Mouse (Mus musculus): ENCODE results near the gene Adamts6. TPM values are rescaled to one million over a fixed set of nuclear protein-coding genes. Genes with fewer than 3 reads are reported as not detected.

Adamts6 gene
- polyA plus RNA-seq, 1 experiment from 2014 or later: 2.7 TPM

- no peaks in the 10 kb centered on the region for H3K27me3 ChIP-seq (ENCODE audit: poor library complexity, severe bottlenecking)
- no peaks in the 10 kb centered on the region for H3K4me1 ChIP-seq
- no peak overlapping the region for H3K4me3 ChIP-seq
- H3K36me3 ChIP-seq (replicated peaks): no peaks in the 10 kb centered on the region
- no peak overlapping the region for H3K27ac ChIP-seq
- no peak for DNase-seq (ENCODE audit: extremely low spot score, low spot score)
- WGBS: 91% methylated on average over 8 of the region's 8 CpGs
- H3K9me3 ChIP-seq: no peaks in the 10 kb centered on the region
Observed at GRCm38 (mm10) chr13:104393427-104394356, 106.1 kb downstream of the Adamts6 start.

DNA sequence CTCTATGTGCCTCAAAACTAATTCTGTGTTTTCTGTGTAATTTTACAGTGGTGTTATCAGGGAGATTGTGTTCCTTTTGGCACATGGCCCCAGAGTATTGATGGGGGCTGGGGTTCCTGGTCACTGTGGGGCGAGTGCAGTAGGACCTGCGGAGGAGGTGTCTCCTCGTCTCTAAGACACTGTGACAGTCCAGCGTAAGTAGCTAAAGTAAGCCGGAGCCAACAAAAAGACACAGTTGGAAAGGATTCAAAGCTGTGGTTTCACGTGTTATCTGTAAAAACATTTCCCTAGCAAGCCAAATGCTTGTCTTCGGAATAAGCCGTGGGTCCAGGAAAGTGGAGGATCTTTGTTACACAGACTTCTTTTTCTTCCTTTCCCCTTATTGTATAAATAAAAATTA is 110.2 kb downstream of the Adamts6 start:
- H3K27ac ChIP-seq: no peak overlapping the region
- H3K4me3 ChIP-seq: no peak overlapping the region
- peaks cover 7% of the 10 kb centered on the region; the same call in 1 of the 2 replicates for H3K36me3 ChIP-seq (replicated peaks)
- H3K9me3 ChIP-seq: no peaks in the 10 kb centered on the region
- DNase-seq (ENCODE audit: extremely low spot score, low spot score): no peak
- no peaks in the 10 kb centered on the region for H3K4me1 ChIP-seq
- no peaks in the 10 kb centered on the region for H3K27me3 ChIP-seq (ENCODE audit: poor library complexity, severe bottlenecking)
- WGBS: 72% methylated on average over 8 of the region's 8 CpGs

DNA sequence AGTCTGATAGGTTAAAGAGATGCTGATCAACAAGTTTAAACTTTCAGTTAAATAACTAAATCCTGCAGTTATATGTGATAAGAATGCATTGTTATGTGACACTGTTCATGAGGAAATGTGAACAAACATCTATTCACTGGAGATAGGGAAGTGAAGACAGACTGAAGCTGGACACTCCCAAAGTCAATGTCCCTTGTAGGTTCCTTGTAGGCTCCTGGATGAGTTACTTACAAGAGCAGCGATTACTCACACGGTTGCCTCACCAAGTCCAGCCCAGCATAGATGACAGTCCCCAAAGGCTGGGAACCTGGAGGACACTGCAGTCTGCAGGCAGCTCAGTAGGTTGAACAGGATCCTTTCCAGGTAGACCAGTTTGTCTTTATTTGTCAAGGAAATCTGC is 145.1 kb downstream of the Adamts6 start:
- Histone ChIP-seq H3K4me3 (no peak overlapping the region), H3K9me3 (no peaks in the 10 kb centered on the region), H3K4me1 (no peaks in the 10 kb centered on the region), H3K27me3 (ENCODE audit: poor library complexity, severe bottlenecking) (no peaks in the 10 kb centered on the region), H3K36me3 (replicated peaks) (no peaks in the 10 kb centered on the region), H3K27ac (no peak overlapping the region)
- 88% methylated on average over 2 of the region's 2 CpGs for WGBS
- DNase-seq (ENCODE audit: extremely low spot score, low spot score): no peak

- 89% methylated on average over 7 of the region's 7 CpGs for WGBS
- Histone ChIP-seq H3K27ac (no peak overlapping the region), H3K9me3 (no peaks in the 10 kb centered on the region), H3K36me3 (replicated peaks) (peaks cover 21% of the 10 kb centered on the region), H3K4me3 (no peak overlapping the region), H3K4me1 (no peaks in the 10 kb centered on the region), H3K27me3 (ENCODE audit: poor library complexity, severe bottlenecking) (no peaks in the 10 kb centered on the region)
- no peak for DNase-seq (ENCODE audit: extremely low spot score, low spot score)
Observed at GRCm38 (mm10) chr13:104442559-104442958, 154.9 kb downstream of the Adamts6 start.

DNA sequence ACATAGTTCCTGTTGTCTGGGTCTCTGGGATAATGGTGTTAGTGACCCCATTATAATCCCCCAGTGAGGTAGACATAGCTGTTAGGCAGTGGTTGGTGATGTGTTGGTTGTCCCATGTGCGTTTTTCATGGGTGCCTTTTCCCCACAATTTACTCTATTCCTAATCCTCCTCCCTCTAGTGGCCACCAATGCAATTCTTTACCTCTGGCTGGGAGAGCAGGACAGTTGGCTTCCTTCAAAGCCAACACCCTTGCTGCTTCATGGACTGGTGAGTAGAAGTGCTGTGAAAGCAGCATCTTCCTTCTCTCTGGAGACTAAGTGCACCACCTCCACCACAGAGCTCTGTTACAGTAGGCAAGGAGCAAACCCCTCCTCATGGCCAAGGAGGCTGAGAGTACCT is 157.8 kb downstream of the Adamts6 start:
- DNase-seq (ENCODE audit: extremely low spot score, low spot score): no peak
- H3K27me3 ChIP-seq (ENCODE audit: poor library complexity, severe bottlenecking): no peaks in the 10 kb centered on the region
- peaks cover 22% of the 10 kb centered on the region for H3K36me3 ChIP-seq (replicated peaks)
- no peaks in the 10 kb centered on the region for H3K4me1 ChIP-seq
- WGBS: 65% methylated on average over 1 of the region's 1 CpGs
- H3K27ac ChIP-seq: no peak overlapping the region
- H3K4me3 ChIP-seq: no peak overlapping the region
- H3K9me3 ChIP-seq: no peaks in the 10 kb centered on the region

GRCm38 (mm10) chr13:104446974-104447373 is 159.3 kb downstream of the Adamts6 start:
- 92% methylated on average over 1 of the region's 1 CpGs for WGBS
- peaks cover 22% of the 10 kb centered on the region for H3K36me3 ChIP-seq (replicated peaks)
- no peaks in the 10 kb centered on the region for H3K27me3 ChIP-seq (ENCODE audit: poor library complexity, severe bottlenecking)
- DNase-seq (ENCODE audit: extremely low spot score, low spot score): no peak
- no peak overlapping the region for H3K27ac ChIP-seq
- H3K4me3 ChIP-seq: no peak overlapping the region
- no peaks in the 10 kb centered on the region for H3K4me1 ChIP-seq
- H3K9me3 ChIP-seq: no peaks in the 10 kb centered on the region

- Histone ChIP-seq H3K27me3 (ENCODE audit: poor library complexity, severe bottlenecking) (no peaks in the 10 kb centered on the region), H3K4me3 (no peak overlapping the region), H3K9me3 (no peaks in the 10 kb centered on the region), H3K4me1 (no peaks in the 10 kb centered on the region), H3K36me3 (replicated peaks) (peaks cover 22% of the 10 kb centered on the region), H3K27ac (no peak overlapping the region)
- DNase-seq (ENCODE audit: extremely low spot score, low spot score): no peak
Observed at GRCm38 (mm10) chr13:104447470-104447869, 159.8 kb downstream of the Adamts6 start.

GRCm38 (mm10) chr13:104448349-104448748 is 160.7 kb downstream of the Adamts6 start:
- H3K4me3 ChIP-seq: no peak overlapping the region
- H3K4me1 ChIP-seq: no peaks in the 10 kb centered on the region
- no peak for DNase-seq (ENCODE audit: extremely low spot score, low spot score)
- no peaks in the 10 kb centered on the region for H3K9me3 ChIP-seq
- peaks cover 22% of the 10 kb centered on the region for H3K36me3 ChIP-seq (replicated peaks)
- no peaks in the 10 kb centered on the region for H3K27me3 ChIP-seq (ENCODE audit: poor library complexity, severe bottlenecking)
- 91% methylated on average over 1 of the region's 1 CpGs for WGBS
- H3K27ac ChIP-seq: no peak overlapping the region

DNA sequence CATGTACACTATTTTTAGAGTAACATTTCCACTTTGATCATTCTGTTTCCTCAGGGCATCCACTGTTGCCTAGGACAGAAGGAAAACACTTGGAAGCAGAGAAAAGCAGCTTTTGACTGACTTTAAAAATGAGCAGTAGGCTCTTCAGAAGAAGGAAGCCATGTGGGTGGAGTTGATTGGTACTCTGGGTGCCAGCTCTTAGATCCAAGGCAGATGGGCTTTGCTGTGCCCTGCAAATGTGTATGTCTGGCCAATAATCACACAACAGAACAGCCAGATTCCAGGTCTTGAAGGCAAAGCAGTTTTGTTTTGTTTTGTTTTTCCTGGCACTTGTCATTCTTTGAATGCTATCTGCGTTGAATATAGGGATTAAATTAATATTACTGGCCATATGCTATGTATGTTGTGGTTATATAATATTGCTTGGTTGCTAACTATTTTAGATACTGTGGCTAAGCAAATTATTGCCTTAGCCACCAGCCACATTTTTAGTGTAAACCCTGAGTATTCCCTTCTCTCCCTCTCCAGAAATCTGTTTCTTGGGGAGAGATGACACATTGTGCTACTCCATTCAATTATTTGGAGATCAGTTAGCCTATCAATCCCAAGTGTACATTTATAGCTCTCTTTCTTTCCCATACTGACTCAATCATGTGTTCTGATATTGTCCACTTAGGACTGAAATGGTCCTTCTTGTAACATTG is 165.8 kb downstream of the Adamts6 start:
- Histone ChIP-seq H3K36me3 (replicated peaks) (no peaks in the 10 kb centered on the region), H3K4me3 (no peak overlapping the region), H3K9me3 (no peaks in the 10 kb centered on the region), H3K27ac (no peak overlapping the region), H3K27me3 (ENCODE audit: poor library complexity, severe bottlenecking) (no peaks in the 10 kb centered on the region), H3K4me1 (no peaks in the 10 kb centered on the region)
- no peak for DNase-seq (ENCODE audit: extremely low spot score, low spot score)
- WGBS: 100% methylated on average over 1 of the region's 1 CpGs

DNA sequence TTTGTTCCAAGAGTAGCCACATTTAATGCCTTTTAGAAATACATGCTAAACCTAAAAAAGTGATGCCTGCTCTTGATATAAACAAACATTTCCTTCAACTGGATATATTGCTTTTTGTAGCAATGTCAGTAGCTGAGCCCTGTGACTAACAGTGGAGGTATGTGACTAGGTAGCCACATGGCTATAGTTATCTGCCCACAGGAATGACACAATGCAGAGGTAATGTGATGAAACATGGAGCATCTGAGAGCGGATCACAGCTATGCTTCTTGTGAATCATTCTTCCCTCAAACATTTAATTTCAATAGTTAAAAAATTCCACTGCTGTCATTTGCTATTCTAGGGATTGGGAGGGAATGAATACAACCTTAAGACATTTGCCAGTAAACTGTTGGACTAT is 172.7 kb downstream of the Adamts6 start:
- WGBS: 94% methylated on average over 1 of the region's 1 CpGs
- Histone ChIP-seq H3K27ac (no peak overlapping the region), H3K4me3 (no peak overlapping the region)

DNA sequence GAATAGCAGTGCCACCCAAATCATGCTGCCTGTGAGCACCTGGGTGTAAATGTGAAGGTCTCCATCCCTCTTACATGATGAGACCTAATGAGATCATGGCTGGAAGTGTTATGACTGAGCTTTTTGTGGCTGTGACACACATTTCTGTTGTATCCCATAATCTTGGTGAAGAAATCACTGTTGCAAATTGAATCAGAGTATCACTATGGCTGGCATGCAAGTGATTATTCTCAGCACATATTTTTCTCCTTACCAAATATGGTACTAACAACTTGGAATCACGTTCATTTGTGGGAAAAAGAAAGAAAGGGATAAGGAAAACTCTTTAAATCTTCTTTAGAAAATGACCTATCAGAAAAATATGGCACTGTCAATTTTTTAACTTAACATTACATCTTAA is 180.4 kb downstream of the Adamts6 start:
- no peak for DNase-seq (ENCODE audit: extremely low spot score, low spot score)
- Histone ChIP-seq H3K27me3 (ENCODE audit: poor library complexity, severe bottlenecking) (no peaks in the 10 kb centered on the region), H3K36me3 (replicated peaks) (peaks cover 5% of the 10 kb centered on the region; the same call in 1 of the 2 replicates), H3K9me3 (no peaks in the 10 kb centered on the region), H3K4me1 (no peaks in the 10 kb centered on the region), H3K27ac (no peak overlapping the region), H3K4me3 (no peak overlapping the region)
- WGBS: 85% methylated on average over 1 of the region's 1 CpGs

More for the DNA sequence above, 172.7 kb downstream of the Adamts6 start:
- no peaks in the 10 kb centered on the region for H3K27me3 ChIP-seq (ENCODE audit: poor library complexity, severe bottlenecking)
- H3K36me3 ChIP-seq (replicated peaks): no peaks in the 10 kb centered on the region
- no peaks in the 10 kb centered on the region for H3K9me3 ChIP-seq
- H3K4me1 ChIP-seq: no peaks in the 10 kb centered on the region
- no peak for DNase-seq (ENCODE audit: extremely low spot score, low spot score)

DNA sequence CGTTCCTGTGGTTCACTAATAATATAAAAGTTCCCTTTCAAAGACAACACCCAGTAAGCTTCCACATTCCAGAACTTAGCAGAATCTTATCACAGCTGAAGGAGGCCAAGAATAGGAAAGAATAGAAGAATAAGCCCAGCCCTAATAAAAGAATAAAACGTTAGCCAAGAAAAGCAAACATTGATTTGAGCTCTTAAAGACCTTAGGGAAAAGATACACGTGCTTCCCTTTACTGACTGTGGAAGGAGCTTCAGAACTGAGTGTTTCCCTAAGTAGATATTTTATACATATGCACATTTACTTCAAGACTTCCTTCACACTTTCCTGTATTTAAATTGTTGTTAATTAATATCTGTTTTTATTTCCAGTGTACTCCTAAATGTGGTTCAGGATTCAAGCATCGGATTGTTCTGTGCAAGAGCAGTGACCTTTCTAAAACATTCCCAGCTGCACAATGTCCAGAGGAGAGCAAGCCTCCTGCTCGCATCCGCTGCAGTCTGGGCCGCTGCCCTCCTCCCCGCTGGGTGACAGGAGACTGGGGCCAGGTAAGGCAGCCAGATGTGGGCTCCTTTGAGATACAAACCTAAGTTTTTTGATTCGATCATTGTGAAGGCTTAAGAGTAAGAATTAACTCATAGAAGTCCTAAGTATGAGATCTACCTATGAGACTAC is 188.8 kb downstream of the Adamts6 start:
- Histone ChIP-seq H3K9me3 (no peaks in the 10 kb centered on the region), H3K4me3 (no peak overlapping the region), H3K4me1 (no peaks in the 10 kb centered on the region), H3K27ac (no peak overlapping the region), H3K36me3 (replicated peaks) (peaks cover 9% of the 10 kb centered on the region), H3K27me3 (ENCODE audit: poor library complexity, severe bottlenecking) (no peaks in the 10 kb centered on the region)
- WGBS: 88% methylated on average over 9 of the region's 9 CpGs
- DNase-seq (ENCODE audit: extremely low spot score, low spot score): no peak

Measured in forebrain, embryonic 10.5 days (tissue).